Mouse (Mus musculus): ENCODE results near the gene Rapgef1.

GRCm38 (mm10) chr2:29677842-29678241 is 58.3 kb downstream of the Rapgef1 start:
- no peak for TF ChIP-seq CTCF (IDR thresholded peaks at IDR 0.05; ENCODE audit: insufficient read depth, low read length)
- TF ChIP-seq POLR2A (IDR thresholded peaks at IDR 0.05; ENCODE audit: borderline replicate concordance, extremely low read depth, low read depth, low read length), result no peak
